8 mouse cellular contexts compared by ENCODE assay signal in the genomic region with DNA sequence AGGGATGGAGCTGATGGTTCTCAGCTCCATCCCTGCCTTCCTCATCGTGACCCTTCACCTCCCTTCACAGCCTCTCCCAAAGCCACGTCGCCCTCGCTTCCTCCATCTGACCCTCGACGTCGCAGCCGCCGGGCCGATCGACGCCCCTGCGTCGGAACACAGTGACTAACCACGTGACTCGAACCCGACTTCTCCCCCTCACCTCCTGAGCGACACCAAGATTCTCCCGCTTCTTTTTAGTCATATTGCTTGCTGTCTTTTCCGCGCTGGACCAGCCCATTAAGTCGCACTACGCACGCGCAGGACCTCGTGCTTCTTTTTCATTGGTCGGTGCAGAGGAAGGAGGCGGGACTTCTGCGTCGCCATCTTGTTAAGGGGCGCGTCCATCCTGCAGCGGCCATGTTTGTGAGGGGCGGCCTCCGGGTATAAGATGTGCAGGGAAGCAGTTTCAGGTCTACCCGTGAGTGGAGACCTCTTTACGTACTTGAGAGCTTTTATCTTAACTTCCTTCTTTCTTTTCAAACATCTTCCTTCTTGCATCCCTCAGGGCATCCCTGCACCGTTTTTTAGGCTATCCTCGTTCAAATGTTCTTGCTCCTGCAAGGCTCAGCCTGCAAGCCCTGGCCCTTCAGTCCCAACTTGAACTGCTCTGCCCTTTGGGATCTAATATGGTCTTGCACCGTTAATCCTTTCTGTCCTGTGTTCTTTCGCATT. TPM values are rescaled to one million over a fixed set of nuclear protein-coding genes. Genes with fewer than 3 reads are reported as not detected.
DNase-seq lines count a peak whose midpoint lies in the region; ATAC-seq lines count a peak whose summit lies in the region.

A gene (minus strand): TSS at position 313 of the 714 bp plus-strand sequence.

- H3K4me2 ChIP-seq in hindbrain, embryonic 11.5 days (replicated peaks; ENCODE audit: low read depth, low read length), result peak within 1 kb of the TSS; percentile 57

- H3K4me3 ChIP-seq in hindbrain, embryonic 11.5 days (ENCODE audit: low read depth, low read length), result peak within 1 kb of the TSS; percentile 43

- peak within 1 kb of the TSS; percentile 56 for H3K9ac ChIP-seq in hindbrain, embryonic 11.5 days (ENCODE audit: low read depth, low read length)

- H3K4me1 ChIP-seq in hindbrain, embryonic 11.5 days (replicated peaks; ENCODE audit: control insufficient read depth, insufficient read depth, low read length), result peaks cover 4% of the 10 kb centered on the region

- no peaks in the 10 kb centered on the region for H3K27me3 ChIP-seq in hindbrain, embryonic 11.5 days (ENCODE audit: control insufficient read depth, insufficient read depth, low read length)

- DNase-seq in Muller cell, postnatal 12 days (ENCODE audit: inconsistent ontology term), result peak; percentile 94
- DNase-seq in cerebellum, adult 9-11 months, result peak; percentile 97
- peak; percentile 94 to 99 for DNase-seq in frontal cortex, adult 2 months (ENCODE audit: extremely low spot score in 1 of 2, low spot score in 1 of 2)
- DNase-seq in hindbrain, embryonic 11.5 days (ENCODE audit: low spot score), result peak; percentile 99
- DNase-seq in layer of hippocampus, postnatal 10 days (ENCODE audit: low spot score in 2 of 2), result peak; percentile 98
- peak; percentile 97 for DNase-seq in lung, postnatal 10 days
- DNase-seq in ovary, postnatal 36 days (ENCODE audit: low spot score), result peak; percentile 96
- peak; percentile 98 for DNase-seq in thymus, postnatal 25 days

- H3K36me3 ChIP-seq in hindbrain, embryonic 11.5 days (ENCODE audit: control insufficient read depth, insufficient read depth, low read length), result no peaks in the 10 kb centered on the region

- 5% methylated on average over 41 of the region's 41 CpGs for WGBS in hindbrain, embryonic 11.5 days

- no peak within 1 kb of the TSS; the same call in 1 of the 2 replicates for H3K27ac ChIP-seq in hindbrain, embryonic 11.5 days (ENCODE audit: low read depth, low read length)

- peak; percentile 93 for ATAC-seq in hindbrain, embryonic 11.5 days (ENCODE audit: low FRiP score)

- H3K9me3 ChIP-seq in hindbrain, embryonic 11.5 days (ENCODE audit: control insufficient read depth, low read length), result no peaks in the 10 kb centered on the region

RNA-seq across cellular contexts. Expression of the gene that starts here (rescaled TPM):
- polyA plus RNA-seq in frontal cortex, adult 2 months (2012; rRNA removed), result 13.6 and 15.4 TPM in 2 replicates
- 14.8 and 15.2 TPM in 2 replicates for polyA plus RNA-seq in hindbrain, embryonic 11.5 days (2014; fragmentation: Nextera tagmentation; extraction: Ambion mirVana)
- 10 to 100 TPM; 15.3 to 20.1 TPM for total RNA-seq in layer of hippocampus, postnatal 10 days (2021)
